Mouse (Mus musculus): ENCODE results near the gene Zfp704. TPM values are rescaled to one million over a fixed set of nuclear protein-coding genes. Genes with fewer than 3 reads are reported as not detected.

Zfp704 gene
- polyA plus RNA-seq, 1 experiment from 2014 or later = 10.2 TPM

DNA sequence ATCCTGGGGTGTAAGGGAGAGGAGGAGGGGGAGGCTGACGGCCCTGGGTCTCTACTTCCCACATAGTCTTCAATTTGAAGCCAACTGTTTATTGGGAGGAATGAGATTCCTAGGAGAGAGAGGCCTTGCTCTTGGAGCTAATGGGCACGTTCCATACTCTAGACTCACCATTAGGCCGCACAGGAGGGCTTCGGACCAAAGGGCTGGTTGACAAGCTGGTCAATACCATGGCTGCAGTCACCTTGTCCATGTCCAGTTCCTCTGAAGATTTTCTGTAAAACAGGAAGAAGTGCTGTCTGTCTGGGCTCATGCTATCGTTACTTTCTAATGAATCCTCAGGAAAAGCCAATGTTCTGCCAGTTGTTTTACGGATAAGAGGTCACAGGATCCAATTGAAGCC, 135.6 kb downstream of the Zfp704 start:
- no peak overlapping the region for H3K4me3 ChIP-seq (ENCODE audit: low read depth, low read length)
- H3K27me3 ChIP-seq (ENCODE audit: control insufficient read depth, insufficient read depth, low read length) = no peaks in the 10 kb centered on the region
- DNase-seq (ENCODE audit: low spot score) = no peak
- H3K36me3 ChIP-seq (ENCODE audit: control insufficient read depth, insufficient read depth, low read length) = no peaks in the 10 kb centered on the region; the same call in 1 of the 2 replicates
- no peaks in the 10 kb centered on the region for H3K9me3 ChIP-seq (ENCODE audit: control insufficient read depth, low read length)
- H3K9ac ChIP-seq (ENCODE audit: low read length) = no peak overlapping the region
- WGBS = 93% methylated on average over 6 of the region's 6 CpGs
- H3K27ac ChIP-seq (replicated peaks; ENCODE audit: low read depth, low read length) = no peak overlapping the region
- no peak overlapping the region for H3K4me2 ChIP-seq (ENCODE audit: low read depth, severe bottlenecking)
- ATAC-seq (ENCODE audit: insufficient number of reproducible peaks, low FRiP score, low TSS enrichment, low read depth) = no peak
- H3K4me1 ChIP-seq (ENCODE audit: control insufficient read depth, insufficient read depth, low read length) = no peaks in the 10 kb centered on the region

DNA sequence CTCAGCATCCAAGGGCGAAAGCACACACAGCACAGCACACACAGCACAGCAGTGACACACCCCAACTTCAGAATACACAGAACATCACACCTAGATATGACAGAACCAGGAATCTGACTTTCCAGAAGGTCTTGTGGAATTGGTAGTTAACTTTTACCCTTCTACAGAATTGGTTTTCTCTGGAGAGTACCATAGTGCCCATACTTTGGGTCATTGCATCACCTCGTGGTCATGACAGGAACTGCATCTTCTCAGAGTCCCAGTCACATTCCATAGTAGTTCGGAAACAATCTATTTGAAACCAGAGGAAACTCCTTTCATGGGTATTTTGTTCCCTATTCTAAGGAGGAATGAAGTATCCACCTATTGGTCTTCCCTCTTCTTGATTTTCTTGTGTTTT, 143.6 kb downstream of the Zfp704 start:
- Histone ChIP-seq H3K27me3 (ENCODE audit: control insufficient read depth, insufficient read depth, low read length) (no peaks in the 10 kb centered on the region), H3K4me1 (ENCODE audit: control insufficient read depth, insufficient read depth, low read length) (no peaks in the 10 kb centered on the region), H3K36me3 (ENCODE audit: control insufficient read depth, insufficient read depth, low read length) (no peaks in the 10 kb centered on the region), H3K9ac (ENCODE audit: low read length) (no peak overlapping the region), H3K27ac (replicated peaks; ENCODE audit: low read depth, low read length) (no peak overlapping the region), H3K4me2 (ENCODE audit: low read depth, severe bottlenecking) (no peak overlapping the region), H3K4me3 (ENCODE audit: low read depth, low read length) (no peak overlapping the region), H3K9me3 (ENCODE audit: control insufficient read depth, low read length) (no peaks in the 10 kb centered on the region)
- 49% methylated on average over 3 of the region's 3 CpGs for WGBS
- peak; percentile 74 for DNase-seq (ENCODE audit: low spot score)
- ATAC-seq (ENCODE audit: insufficient number of reproducible peaks, low FRiP score, low TSS enrichment, low read depth) = no peak

DNA sequence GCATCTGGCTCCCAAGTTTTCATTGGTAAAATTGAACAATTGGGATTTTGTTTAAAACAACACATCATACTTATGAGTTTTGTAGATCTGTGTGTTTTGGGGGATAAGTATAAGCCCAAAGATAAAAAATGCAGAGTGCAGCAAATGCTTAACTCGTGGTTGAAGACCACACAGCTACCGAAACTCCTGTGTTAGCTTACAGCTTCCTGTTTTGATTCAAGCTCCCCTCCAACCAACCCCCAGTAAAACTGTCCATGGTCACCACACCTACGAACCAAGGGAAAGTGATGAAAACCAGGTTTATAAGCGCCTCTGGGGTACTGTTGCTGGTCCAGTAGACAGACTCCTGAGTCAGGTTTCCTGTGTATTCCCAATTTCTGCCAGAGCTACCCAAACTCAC, 144.2 kb downstream of the Zfp704 start:
- Histone ChIP-seq H3K9me3 (ENCODE audit: control insufficient read depth, low read length) (no peaks in the 10 kb centered on the region), H3K27ac (replicated peaks; ENCODE audit: low read depth, low read length) (no peak overlapping the region), H3K9ac (ENCODE audit: low read length) (no peak overlapping the region), H3K27me3 (ENCODE audit: control insufficient read depth, insufficient read depth, low read length) (no peaks in the 10 kb centered on the region), H3K4me2 (ENCODE audit: low read depth, severe bottlenecking) (no peak overlapping the region), H3K4me3 (ENCODE audit: low read depth, low read length) (no peak overlapping the region), H3K4me1 (ENCODE audit: control insufficient read depth, insufficient read depth, low read length) (no peaks in the 10 kb centered on the region), H3K36me3 (ENCODE audit: control insufficient read depth, insufficient read depth, low read length) (no peaks in the 10 kb centered on the region)
- whole genome bisulfite sequencing = 86% methylated on average over 4 of the region's 4 CpGs
- DNase-seq (ENCODE audit: low spot score) (no peak), ATAC-seq (ENCODE audit: insufficient number of reproducible peaks, low FRiP score, low TSS enrichment, low read depth) (no peak)

DNA sequence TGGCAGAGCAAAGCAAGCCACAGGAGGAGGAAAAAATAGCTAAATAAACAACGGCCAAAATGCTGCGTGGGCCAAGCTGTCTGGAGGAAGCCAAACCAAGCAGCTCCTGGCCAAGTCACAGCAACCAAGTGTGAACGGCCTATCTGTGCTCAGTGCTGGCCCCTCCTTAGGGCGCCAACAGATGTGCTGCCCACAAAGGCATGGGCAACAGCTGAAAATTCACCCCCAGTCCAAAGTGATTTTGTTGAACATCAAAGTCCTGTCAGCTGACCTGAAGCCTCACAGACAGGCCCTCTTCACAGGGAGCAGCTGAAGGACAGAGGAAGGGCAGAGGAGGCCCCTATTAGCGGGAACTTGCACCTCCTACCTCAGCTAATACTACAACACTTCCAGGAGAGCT, 148.2 kb downstream of the Zfp704 start:
- Histone ChIP-seq H3K4me3 (ENCODE audit: low read depth, low read length) (no peak overlapping the region), H3K9ac (ENCODE audit: low read length) (no peak overlapping the region), H3K4me2 (ENCODE audit: low read depth, severe bottlenecking) (no peak overlapping the region), H3K36me3 (ENCODE audit: control insufficient read depth, insufficient read depth, low read length) (no peaks in the 10 kb centered on the region), H3K4me1 (ENCODE audit: control insufficient read depth, insufficient read depth, low read length) (no peaks in the 10 kb centered on the region), H3K27me3 (ENCODE audit: control insufficient read depth, insufficient read depth, low read length) (no peaks in the 10 kb centered on the region), H3K27ac (replicated peaks; ENCODE audit: low read depth, low read length) (no peak overlapping the region), H3K9me3 (ENCODE audit: control insufficient read depth, low read length) (no peaks in the 10 kb centered on the region)
- WGBS = 89% methylated on average over 5 of the region's 5 CpGs
- no peak for ATAC-seq (ENCODE audit: insufficient number of reproducible peaks, low FRiP score, low TSS enrichment, low read depth)
- no peak for DNase-seq (ENCODE audit: low spot score)

- H3K27ac ChIP-seq (replicated peaks; ENCODE audit: low read depth, low read length) = no peak overlapping the region
- H3K27me3 ChIP-seq (ENCODE audit: control insufficient read depth, insufficient read depth, low read length) = no peaks in the 10 kb centered on the region
- H3K4me2 ChIP-seq (ENCODE audit: low read depth, severe bottlenecking) = no peak overlapping the region
- H3K4me1 ChIP-seq (ENCODE audit: control insufficient read depth, insufficient read depth, low read length) = no peaks in the 10 kb centered on the region
- no peak overlapping the region for H3K9ac ChIP-seq (ENCODE audit: low read length)
- DNase-seq (ENCODE audit: low spot score) (no peak), ATAC-seq (ENCODE audit: insufficient number of reproducible peaks, low FRiP score, low TSS enrichment, low read depth) (no peak)
- no peaks in the 10 kb centered on the region for H3K9me3 ChIP-seq (ENCODE audit: control insufficient read depth, low read length)
- H3K36me3 ChIP-seq (ENCODE audit: control insufficient read depth, insufficient read depth, low read length) = no peaks in the 10 kb centered on the region
- H3K4me3 ChIP-seq (ENCODE audit: low read depth, low read length) = no peak overlapping the region
- WGBS = 88% methylated on average over 6 of the region's 6 CpGs
Observed at GRCm38 (mm10) chr3:9460284-9460683, 149.6 kb downstream of the Zfp704 start.

- H3K9ac ChIP-seq (ENCODE audit: low read length) = no peak overlapping the region
- WGBS = 74% methylated on average over 10 of the region's 10 CpGs
- H3K4me1 ChIP-seq (ENCODE audit: control insufficient read depth, insufficient read depth, low read length) = no peaks in the 10 kb centered on the region
- H3K36me3 ChIP-seq (ENCODE audit: control insufficient read depth, insufficient read depth, low read length) = no peaks in the 10 kb centered on the region
- no peaks in the 10 kb centered on the region for H3K27me3 ChIP-seq (ENCODE audit: control insufficient read depth, insufficient read depth, low read length)
- no peak for DNase-seq (ENCODE audit: low spot score)
- H3K27ac ChIP-seq (replicated peaks; ENCODE audit: low read depth, low read length) = no peak overlapping the region
- no peak for ATAC-seq (ENCODE audit: insufficient number of reproducible peaks, low FRiP score, low TSS enrichment, low read depth)
- H3K4me2 ChIP-seq (ENCODE audit: low read depth, severe bottlenecking) = no peak overlapping the region
- no peaks in the 10 kb centered on the region for H3K9me3 ChIP-seq (ENCODE audit: control insufficient read depth, low read length)
- H3K4me3 ChIP-seq (ENCODE audit: low read depth, low read length) = no peak overlapping the region
Observed at GRCm38 (mm10) chr3:9456380-9456890, 153.4 kb downstream of the Zfp704 start.

GRCm38 (mm10) chr3:9455351-9455750, 154.5 kb downstream of the Zfp704 start:
- Histone ChIP-seq H3K9me3 (ENCODE audit: control insufficient read depth, low read length) (no peaks in the 10 kb centered on the region), H3K27me3 (ENCODE audit: control insufficient read depth, insufficient read depth, low read length) (no peaks in the 10 kb centered on the region), H3K27ac (replicated peaks; ENCODE audit: low read depth, low read length) (no peak overlapping the region), H3K36me3 (ENCODE audit: control insufficient read depth, insufficient read depth, low read length) (no peaks in the 10 kb centered on the region), H3K4me2 (ENCODE audit: low read depth, severe bottlenecking) (no peak overlapping the region), H3K4me1 (ENCODE audit: control insufficient read depth, insufficient read depth, low read length) (no peaks in the 10 kb centered on the region), H3K4me3 (ENCODE audit: low read depth, low read length) (no peak overlapping the region), H3K9ac (ENCODE audit: low read length) (no peak overlapping the region)
- WGBS = 88% methylated on average over 5 of the region's 5 CpGs
- DNase-seq (ENCODE audit: low spot score) (no peak), ATAC-seq (ENCODE audit: insufficient number of reproducible peaks, low FRiP score, low TSS enrichment, low read depth) (no peak)

DNA sequence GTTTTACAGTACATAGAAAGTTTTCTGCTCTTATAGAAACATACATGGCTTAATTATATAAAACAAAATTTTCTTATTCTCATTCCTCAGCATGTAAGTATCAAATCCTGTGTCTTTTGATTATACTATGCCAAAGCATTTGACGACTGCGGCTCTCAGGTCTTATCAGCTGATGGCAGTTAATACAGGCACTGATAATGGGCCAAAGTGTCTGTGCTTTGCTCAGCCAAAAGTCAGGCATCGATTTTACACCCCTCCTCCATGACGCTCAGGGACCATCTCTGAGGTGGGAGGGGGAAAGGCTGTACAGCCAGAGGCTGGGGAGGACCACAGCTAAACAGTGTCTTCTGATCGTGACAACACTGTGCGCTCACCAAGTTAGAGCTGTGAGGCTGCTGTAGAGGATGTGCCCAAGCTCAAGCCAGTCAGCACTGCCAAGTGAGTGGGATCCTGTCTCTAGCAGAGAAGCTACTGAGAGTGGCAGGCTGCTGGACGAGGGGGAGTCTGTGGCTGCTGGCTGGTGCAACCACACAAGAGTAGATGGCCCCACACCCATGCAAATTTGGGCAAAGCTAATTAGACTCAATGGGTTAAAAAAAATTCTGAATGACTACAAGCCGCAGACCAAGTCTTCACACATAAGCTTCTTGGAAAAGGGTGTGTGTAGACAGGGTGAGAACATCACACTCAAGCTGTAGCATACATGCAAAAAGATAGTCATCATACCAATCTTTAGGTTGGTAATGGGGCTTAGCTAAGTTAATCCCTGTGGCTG, 155.1 kb downstream of the Zfp704 start:
- no peaks in the 10 kb centered on the region for H3K27me3 ChIP-seq (ENCODE audit: control insufficient read depth, insufficient read depth, low read length)
- no peaks in the 10 kb centered on the region for H3K36me3 ChIP-seq (ENCODE audit: control insufficient read depth, insufficient read depth, low read length)
- no peak overlapping the region for H3K27ac ChIP-seq (replicated peaks; ENCODE audit: low read depth, low read length)
- ATAC-seq (ENCODE audit: insufficient number of reproducible peaks, low FRiP score, low TSS enrichment, low read depth) (no peak), DNase-seq (ENCODE audit: low spot score) (no peak)
- H3K9ac ChIP-seq (ENCODE audit: low read length) = no peak overlapping the region
- H3K4me1 ChIP-seq (ENCODE audit: control insufficient read depth, insufficient read depth, low read length) = no peaks in the 10 kb centered on the region
- no peak overlapping the region for H3K4me2 ChIP-seq (ENCODE audit: low read depth, severe bottlenecking)
- WGBS = 89% methylated on average over 8 of the region's 8 CpGs
- no peak overlapping the region for H3K4me3 ChIP-seq (ENCODE audit: low read depth, low read length)
- H3K9me3 ChIP-seq (ENCODE audit: control insufficient read depth, low read length) = no peaks in the 10 kb centered on the region

- Histone ChIP-seq H3K4me3 (ENCODE audit: low read depth, low read length) (no peak overlapping the region), H3K27ac (replicated peaks; ENCODE audit: low read depth, low read length) (no peak overlapping the region), H3K9ac (ENCODE audit: low read length) (no peak overlapping the region), H3K27me3 (ENCODE audit: control insufficient read depth, insufficient read depth, low read length) (no peaks in the 10 kb centered on the region), H3K4me2 (ENCODE audit: low read depth, severe bottlenecking) (no peak overlapping the region), H3K9me3 (ENCODE audit: control insufficient read depth, low read length) (no peaks in the 10 kb centered on the region), H3K36me3 (ENCODE audit: control insufficient read depth, insufficient read depth, low read length) (no peaks in the 10 kb centered on the region), H3K4me1 (ENCODE audit: control insufficient read depth, insufficient read depth, low read length) (no peaks in the 10 kb centered on the region)
- ATAC-seq (ENCODE audit: insufficient number of reproducible peaks, low FRiP score, low TSS enrichment, low read depth) = no peak
- 96% methylated on average over 12 of the region's 12 CpGs for WGBS
- no peak for DNase-seq (ENCODE audit: low spot score)
Observed at GRCm38 (mm10) chr3:9450521-9450920, 159.4 kb downstream of the Zfp704 start.
